Mouse (Mus musculus) megakaryocyte, embryonic 14.5 days (primary cell): Measurements from ENCODE around the gene Hoxd10.

Experiments
- FLI1 ChIP-seq: IDR thresholded peaks from 2 replicates; pipeline ENCODE4 v1.6.1; 2012; ENCODE audit warnings: low read length, inconsistent platforms, mixed read lengths
- GATA1 ChIP-seq: IDR thresholded peaks from 3 replicates; pipeline ENCODE4 v1.6.1; 2012; ENCODE audit warnings: mixed read lengths, low read length, inconsistent platforms, borderline replicate concordance

DNA sequence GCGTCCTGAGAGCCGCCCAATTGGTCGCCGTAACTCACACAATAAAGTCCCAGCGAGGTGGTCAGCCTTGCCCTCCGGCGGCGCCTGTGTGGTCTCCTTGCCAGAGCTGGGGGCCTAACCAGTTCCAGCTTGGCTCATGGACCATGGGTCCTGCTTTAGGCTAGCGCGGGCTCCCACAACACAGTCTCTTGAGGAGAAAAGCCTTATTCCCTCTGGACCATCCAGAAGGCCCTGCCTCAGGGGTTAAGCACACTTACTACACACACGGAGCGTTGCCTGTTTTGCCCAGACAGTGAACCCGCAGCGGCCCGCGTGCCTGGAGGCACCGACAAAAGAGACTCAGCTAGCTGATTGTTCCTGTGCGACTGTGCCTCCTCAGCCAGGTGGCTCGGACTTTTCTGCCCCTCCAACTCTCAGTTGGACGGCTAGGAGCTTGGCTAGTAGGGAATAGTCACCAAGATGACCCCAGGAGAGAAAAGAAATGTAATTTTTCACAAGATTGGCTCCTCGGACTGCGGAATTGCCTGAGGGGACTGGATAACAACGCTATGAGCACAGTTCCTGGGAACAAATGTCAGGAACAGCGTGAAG is 17.8 kb upstream of the Hoxd10 start:
- TF ChIP-seq GATA1 (no peak), FLI1 (no peak)
